Mouse (Mus musculus): ENCODE data around the gene Fut2.
A peak's percentile ranks its signal among the peaks of the same experiment; 100 is the strongest.

Fut2 gene

GRCm38 (mm10) chr7:45702809-45703520, 36.8 kb upstream of the Fut2 start:
- no peak for DNase-seq (ENCODE audit: low spot score)

GRCm38 (mm10) chr7:45702316-45702715, 36.1 kb upstream of the Fut2 start:
- no peak for DNase-seq (ENCODE audit: low spot score)

DNA sequence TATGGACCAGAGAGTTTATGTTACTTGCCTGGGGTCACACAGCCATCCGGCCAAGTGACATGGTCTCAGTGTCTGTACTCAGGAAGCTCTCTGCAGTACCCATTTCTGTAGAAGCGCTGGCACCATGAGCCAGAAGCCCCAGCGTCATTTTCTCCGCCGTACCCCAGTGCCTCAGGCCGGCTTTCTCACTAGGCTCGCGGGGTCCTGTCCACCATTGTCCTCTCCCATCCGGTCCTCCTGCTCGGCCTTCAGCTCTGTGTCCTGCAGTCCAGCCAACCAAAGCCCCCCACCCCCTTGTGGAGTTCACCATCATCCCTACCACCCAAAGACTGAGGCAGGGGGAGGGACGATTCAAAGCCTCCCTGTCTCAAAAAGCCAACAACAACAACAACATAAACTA, 35.4 kb upstream of the Fut2 start:
- no peak for DNase-seq (ENCODE audit: low spot score)

GRCm38 (mm10) chr7:45701072-45701471, 34.9 kb upstream of the Fut2 start:
- no peak for DNase-seq (ENCODE audit: low spot score)

- peak; percentile 86 for DNase-seq (ENCODE audit: low spot score)
These were observed 34.3 kb upstream of the Fut2 start for GRCm38 (mm10) chr7:45700301-45701015.

GRCm38 (mm10) chr7:45699523-45700141, 33.4 kb upstream of the Fut2 start, which contains the start of gene Car11:
Gene Car11 (plus strand): TSS chr7:45699843.
- DNase-seq (ENCODE audit: low spot score), result no peak

DNA sequence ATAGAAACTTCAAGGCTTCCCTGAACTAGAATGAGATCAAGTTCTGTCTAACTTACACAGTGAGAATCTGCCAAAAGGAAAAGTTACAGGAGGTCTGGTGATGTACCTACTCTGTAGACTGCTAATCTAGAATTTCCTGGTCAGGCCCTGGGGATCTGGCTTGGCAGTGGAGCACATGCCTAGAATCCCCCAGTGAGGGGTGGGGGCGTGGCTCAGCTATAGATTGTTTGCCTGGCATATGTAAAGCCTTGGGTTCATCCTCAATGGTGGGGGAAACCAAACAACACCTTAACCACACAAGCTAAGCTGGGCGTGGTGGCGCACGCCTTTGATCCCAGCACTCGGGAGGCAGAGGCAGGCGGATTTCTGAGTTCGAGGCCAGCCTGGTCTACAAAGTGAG, 31.7 kb upstream of the Fut2 start:
- no peak for DNase-seq (ENCODE audit: low spot score)

- no peak for DNase-seq (ENCODE audit: low spot score)
These were observed 28.9 kb upstream of the Fut2 start for GRCm38 (mm10) chr7:45695098-45695497.

DNA sequence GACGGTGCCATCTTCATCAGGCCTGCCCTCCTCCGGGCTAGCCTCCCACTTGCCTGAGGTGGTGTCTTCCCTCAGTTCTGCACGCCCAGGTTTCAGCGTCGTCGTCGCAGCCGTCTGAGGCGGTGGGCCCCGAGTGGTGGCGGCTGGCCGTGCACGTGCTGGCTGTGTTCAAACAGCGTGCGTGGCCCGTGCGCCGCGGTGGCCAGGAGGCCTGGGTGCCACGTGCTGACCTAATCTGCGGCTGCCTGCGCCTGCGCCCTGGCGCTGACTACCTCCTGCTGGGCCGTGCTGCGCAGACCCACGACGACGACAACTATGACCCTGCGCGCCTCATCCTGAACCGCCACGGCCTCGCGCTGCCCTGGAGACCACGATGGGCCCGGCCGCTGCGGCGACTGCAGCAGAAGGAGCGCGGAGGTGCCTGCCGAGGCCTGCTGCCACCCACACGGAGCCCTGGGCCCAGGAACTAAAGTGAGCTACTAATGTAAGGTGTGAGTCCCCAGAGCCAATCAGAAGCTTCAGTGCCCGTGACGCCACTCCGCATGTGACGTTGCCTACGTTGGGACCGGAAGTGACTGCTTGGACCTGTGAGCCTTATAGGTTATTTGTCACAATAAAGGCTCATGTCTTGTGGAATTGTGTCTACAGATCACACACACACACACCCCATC, 27.9 kb upstream of the Fut2 start, which contains the start of gene Sec1:
Gene Sec1 (minus strand): TSS at position 482 of the 671 bp plus-strand sequence.
- no peak for DNase-seq (ENCODE audit: low spot score)

- no peak for DNase-seq (ENCODE audit: low spot score)
These were observed 26.2 kb upstream of the Fut2 start for GRCm38 (mm10) chr7:45692364-45692763.

- no peak for DNase-seq (ENCODE audit: low spot score)
These were observed 23.6 kb upstream of the Fut2 start for GRCm38 (mm10) chr7:45689800-45690199.

- no peak for DNase-seq (ENCODE audit: low spot score)
These were observed 22.9 kb upstream of the Fut2 start for GRCm38 (mm10) chr7:45689099-45689498.

- DNase-seq (ENCODE audit: low spot score), result no peak
These were observed 20.6 kb upstream of the Fut2 start for GRCm38 (mm10) chr7:45686841-45687240.

DNA sequence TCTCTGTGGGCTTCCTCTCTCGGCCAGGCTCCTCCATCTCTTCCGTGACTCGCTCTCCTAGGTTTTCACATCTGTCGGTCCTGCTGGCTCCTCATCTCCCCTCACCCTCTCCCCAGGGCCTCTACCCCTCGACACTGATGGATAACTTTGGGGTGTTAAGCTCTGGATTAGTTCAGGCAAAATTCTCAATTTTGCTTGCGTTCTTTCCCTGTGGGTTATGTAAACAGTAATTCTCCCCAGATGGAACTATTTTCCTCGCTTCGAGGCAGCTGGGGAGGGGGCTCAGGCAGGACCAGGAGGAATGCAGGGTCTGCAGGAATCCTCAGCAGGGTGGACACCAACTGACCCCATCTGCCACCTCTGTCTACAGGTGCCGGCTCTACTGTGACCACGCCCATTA, 19.6 kb upstream of the Fut2 start:
- DNase-seq (ENCODE audit: low spot score), result no peak

DNA sequence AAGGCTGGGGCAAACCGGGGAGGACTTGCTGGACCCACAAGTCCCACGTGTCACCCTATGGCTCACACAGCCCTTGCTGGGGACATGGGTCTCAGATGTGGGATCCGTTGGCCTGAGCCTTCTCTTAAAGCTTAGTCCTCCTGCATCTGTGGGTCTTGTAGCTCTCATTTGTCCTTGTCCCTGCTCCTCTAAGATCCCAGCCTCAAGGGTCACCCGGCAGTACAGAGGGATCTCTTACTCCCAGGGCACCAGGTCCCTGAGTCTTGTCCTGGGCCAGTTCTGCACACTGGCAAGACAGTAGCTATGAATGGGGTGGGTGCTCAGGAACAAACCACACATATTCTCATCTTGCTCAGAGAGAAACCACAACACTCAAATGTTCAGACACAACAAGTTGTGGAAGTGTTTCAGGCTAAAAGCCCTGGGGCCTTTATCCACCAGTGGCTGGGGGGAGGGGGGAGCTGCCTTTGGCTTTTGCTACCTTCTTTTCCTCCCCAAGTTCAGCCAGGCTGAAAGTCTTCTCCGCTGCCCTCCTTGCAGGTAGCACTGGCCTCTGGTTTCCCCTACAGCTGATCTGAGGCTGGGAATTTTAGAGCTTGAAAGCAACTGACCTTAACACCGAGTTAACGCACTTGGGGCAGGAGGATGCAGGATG, 17.3 kb upstream of the Fut2 start, which contains the start of gene Ntn5:
Gene Ntn5 (plus strand): TSS at position 627 of the 655 bp plus-strand sequence.
- DNase-seq (ENCODE audit: low spot score), result no peak

DNA sequence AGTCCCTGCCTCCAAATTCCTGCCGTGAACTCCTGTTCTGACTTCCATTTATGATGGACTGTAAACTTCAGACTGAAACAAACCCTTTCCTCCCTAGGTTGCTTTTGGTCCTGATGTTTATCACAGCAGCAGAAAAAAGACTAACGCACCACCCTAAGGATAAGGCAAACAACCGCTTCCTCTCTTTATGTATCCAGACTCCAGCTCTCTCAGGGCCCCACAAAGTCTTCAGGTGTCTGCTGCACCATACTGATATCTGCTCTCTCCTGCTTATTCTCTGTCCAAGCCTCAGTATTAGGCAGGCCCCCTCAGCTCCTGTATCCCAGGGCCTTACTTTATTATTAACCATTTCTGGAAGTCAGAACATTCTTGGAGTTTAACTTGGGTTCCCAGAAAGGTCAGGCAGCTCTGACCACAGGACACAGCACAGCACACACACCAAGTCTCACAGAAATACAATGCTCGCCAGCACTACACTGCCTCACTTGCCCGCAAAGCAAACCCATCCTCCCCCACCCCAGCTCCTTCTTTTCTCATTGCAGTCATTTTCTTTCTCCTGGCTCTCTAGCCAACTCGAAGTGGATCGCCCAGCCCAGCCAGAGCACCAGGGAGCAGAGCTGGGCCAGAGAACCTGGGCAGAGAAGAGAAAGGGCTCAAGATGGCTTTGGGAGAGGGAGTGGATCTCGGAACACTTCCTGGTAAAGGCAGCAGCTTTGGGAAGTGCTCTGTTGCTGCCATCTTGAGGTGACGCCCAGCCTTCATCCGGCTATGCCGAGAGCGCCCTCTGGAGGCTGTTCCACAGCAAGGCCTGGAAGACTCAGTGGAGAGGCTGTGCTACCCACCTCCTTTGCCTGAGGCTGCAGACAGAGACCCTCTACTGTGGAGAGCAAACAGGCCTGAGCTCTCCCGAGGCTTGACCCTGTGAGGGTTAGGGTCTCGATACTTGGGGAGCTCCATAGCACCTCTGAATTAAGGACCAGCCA, 16.2 kb upstream of the Fut2 start:
- peak; percentile 92 for DNase-seq (ENCODE audit: low spot score)

DNA sequence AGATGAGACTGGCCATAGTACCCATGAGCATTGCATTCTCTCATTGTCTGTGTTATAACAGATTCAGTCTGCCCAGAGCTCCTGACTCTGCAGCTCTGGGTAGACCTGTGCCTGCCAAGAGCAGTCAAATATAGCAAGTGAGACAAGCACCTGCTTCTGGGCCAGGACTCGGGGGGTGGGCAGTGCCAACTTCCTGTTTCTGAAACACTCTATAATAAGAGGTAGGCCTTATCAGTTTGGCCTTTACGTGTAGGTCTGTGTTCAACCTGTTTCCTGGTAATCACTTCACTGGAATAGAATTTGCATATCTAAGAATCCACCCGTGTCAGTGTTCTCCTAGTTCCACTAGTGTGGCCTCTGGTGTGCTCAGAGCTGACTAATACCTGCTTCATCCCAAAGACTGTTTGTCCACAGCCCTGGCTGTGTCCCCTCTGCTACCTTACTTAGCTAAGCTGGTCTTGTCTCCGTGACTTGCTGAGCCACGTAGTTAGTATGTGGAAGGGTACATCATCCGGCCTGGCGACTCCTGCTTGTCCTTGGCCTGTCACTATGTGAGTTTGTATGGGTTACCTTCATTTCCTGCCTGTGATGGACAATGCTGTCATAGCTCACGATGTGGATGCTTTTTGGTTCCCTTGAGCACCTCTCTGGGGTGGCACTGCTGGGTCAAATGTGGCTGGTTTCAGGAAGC, 15.0 kb upstream of the Fut2 start:
- peak; percentile 74 for DNase-seq (ENCODE audit: low spot score)

DNA sequence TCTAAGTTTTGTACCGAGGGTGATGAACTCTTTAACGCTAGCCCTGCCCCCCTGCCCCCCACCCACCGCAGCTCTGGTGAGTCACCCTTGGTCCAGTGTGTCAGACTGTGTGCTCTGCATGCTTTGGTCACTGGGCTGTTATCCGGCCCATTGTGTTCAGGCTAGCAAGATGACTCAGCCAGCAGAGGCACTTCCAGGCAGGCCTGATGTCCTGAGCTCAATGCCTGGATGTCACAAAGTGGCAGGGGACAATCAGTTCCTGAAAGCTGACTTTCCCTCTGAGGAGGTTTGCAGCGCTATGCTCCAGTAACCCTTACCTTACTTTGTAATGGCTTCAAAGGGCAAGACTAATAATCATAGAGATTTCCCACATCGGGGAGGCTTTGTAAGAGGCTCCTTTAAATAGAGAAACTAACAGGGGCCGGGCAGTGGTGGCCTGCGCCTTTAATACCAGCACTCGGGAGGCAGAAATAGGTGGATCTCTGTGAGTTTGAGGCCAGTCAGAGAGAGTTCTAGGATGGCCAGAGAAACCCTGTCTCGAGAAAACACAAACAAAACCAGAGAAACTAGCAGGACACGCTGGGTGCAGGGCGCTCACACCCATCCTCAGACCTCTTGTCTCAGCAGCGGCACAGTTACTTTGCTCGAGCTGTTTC, 13.9 kb upstream of the Fut2 start:
- peak; percentile 75 for DNase-seq (ENCODE audit: low spot score)

- DNase-seq (ENCODE audit: low spot score), result no peak
These were observed 12.3 kb upstream of the Fut2 start for GRCm38 (mm10) chr7:45678513-45678912.
